Mouse (Mus musculus) thymus, postnatal 10 days (tissue): ENCODE results near the gene Disc1.

Experiments used
- DNase-seq, 2 experiments: peaks; one replicate each; pipeline ENCODE4 v3.0.0; 2021; ENCODE audit warnings: low spot score in 2 of 2

Gene Disc1

GRCm38 (mm10) chr8:125309985-125310384 lies 256.0 kb downstream of the Disc1 start:
- DNase-seq, result no peak
